Mouse (Mus musculus): ENCODE results near the gene Gna13. TPM values are rescaled to one million over a fixed set of nuclear protein-coding genes. Genes with fewer than 3 reads are reported as not detected.

The Gna13 gene
- polyA plus RNA-seq, 1 experiment from 2014 or later: 20.5 TPM

DNA sequence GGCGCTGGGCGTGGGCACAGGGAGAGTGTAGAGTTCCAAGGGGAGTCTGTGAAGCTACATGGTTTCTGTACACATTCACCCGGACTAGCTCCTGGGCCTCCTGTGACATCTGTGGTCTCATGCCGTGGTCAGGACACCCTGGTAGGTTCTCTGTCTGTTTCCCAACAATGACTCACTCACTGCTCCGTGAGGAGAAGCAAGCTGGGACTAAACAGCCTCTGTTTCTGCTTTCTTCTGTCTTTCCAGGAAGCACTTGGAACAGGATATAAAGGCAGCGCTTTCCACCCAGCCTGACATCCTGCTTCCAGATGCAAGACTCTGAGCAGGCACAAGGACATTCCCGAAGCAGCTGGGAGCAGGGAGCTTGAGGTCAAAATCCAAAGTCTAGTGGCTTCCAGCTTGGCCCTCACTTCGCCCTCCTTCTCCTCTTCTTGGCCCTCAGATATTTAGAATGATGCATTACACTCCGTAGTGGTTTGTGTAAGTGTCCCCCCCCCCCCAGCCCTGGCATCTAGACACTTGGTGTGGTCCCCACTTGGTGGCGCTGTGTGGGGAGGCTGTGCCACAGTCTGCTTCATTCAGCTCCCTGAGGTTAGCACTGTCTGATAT, 18.5 kb upstream of the Gna13 start:
- H3K9ac ChIP-seq (ENCODE audit: low read depth, low read length): no peak overlapping the region
- no peak for ATAC-seq
- H3K27me3 ChIP-seq (ENCODE audit: control insufficient read depth, insufficient read depth, low read depth, low read length): no peaks in the 10 kb centered on the region
- H3K27ac ChIP-seq (ENCODE audit: low read length): no peak overlapping the region
- H3K4me2 ChIP-seq (ENCODE audit: low read length): no peak overlapping the region
- H3K36me3 ChIP-seq (ENCODE audit: control insufficient read depth, insufficient read depth, low read length): no peaks in the 10 kb centered on the region
- no peaks in the 10 kb centered on the region for H3K9me3 ChIP-seq (replicated peaks; ENCODE audit: control insufficient read depth, low read length, poor library complexity, severe bottlenecking)
- H3K4me3 ChIP-seq (ENCODE audit: low read depth, low read length): no peak overlapping the region
- WGBS: 30% methylated on average over 10 of the region's 10 CpGs
- H3K4me1 ChIP-seq (ENCODE audit: control insufficient read depth, insufficient read depth, low read length): no peaks in the 10 kb centered on the region

DNA sequence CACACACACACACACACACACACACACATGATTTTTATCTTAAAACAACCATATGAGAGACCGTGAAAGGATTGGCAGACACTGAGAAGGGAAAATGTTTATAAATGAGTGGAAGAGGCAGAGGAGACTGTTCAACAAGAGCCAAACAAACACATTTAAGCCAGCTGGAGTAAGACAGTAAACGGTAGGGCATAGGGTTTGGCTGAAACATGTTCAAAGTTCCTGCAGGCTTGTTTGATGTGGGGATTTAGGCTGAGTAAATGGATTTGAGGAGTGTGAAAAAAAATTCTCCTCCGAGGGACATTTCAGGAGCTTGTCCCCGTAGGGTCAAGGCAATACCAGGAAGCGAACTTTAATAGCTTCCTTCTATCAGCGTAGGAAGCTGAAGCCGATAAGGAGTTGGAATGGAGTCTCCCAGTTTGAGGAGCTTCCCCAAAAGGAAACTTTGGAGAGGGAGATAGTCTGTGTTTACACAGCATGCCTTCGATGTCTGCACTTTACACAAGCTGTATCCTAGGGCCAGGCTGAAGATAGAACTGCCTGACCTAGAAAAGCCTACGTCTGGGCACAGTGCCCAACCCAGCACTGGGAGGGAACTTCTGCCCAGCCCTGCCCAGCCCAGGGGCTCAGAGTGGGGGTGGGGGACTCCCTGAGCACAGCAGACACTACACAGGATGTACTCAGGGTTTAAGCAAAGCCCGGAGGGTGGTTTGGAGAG, 15.2 kb upstream of the Gna13 start:
- H3K27ac ChIP-seq (ENCODE audit: low read length): no peak overlapping the region
- 63% methylated on average over 10 of the region's 10 CpGs for WGBS

DNA sequence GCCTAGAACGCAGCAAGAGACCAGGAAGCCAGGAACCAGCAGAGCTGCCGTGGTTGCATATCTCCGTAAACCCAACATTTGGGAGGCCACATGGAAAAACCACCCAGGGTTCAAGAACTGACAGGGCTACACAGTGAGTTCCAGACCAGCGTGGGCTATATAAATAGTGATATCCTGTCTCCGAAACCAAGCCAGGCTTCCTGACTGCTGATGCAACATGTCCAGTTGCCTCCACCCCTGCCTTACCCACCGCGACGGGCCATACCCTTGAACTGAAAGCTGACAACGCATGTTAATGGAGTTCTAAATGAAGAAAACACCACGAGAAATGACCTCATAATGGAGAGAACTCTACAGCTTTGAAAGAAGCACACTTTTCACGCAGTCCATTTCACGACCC, 14.2 kb upstream of the Gna13 start:
- Histone ChIP-seq H3K4me1 (ENCODE audit: control insufficient read depth, insufficient read depth, low read length) (no peaks in the 10 kb centered on the region), H3K27ac (ENCODE audit: low read length) (no peak overlapping the region), H3K9me3 (replicated peaks; ENCODE audit: control insufficient read depth, low read length, poor library complexity, severe bottlenecking) (no peaks in the 10 kb centered on the region), H3K4me3 (ENCODE audit: low read depth, low read length) (no peak overlapping the region), H3K27me3 (ENCODE audit: control insufficient read depth, insufficient read depth, low read depth, low read length) (no peaks in the 10 kb centered on the region), H3K36me3 (ENCODE audit: control insufficient read depth, insufficient read depth, low read length) (no peaks in the 10 kb centered on the region), H3K4me2 (ENCODE audit: low read length) (no peak overlapping the region), H3K9ac (ENCODE audit: low read depth, low read length) (no peak overlapping the region)
- 82% methylated on average over 12 of the region's 12 CpGs for WGBS
- no peak for ATAC-seq

More for the DNA sequence above, 15.2 kb upstream of the Gna13 start:
- Histone ChIP-seq H3K4me2 (ENCODE audit: low read length) (no peak overlapping the region), H3K9me3 (replicated peaks; ENCODE audit: control insufficient read depth, low read length, poor library complexity, severe bottlenecking) (no peaks in the 10 kb centered on the region), H3K4me1 (ENCODE audit: control insufficient read depth, insufficient read depth, low read length) (no peaks in the 10 kb centered on the region), H3K4me3 (ENCODE audit: low read depth, low read length) (no peak overlapping the region), H3K27me3 (ENCODE audit: control insufficient read depth, insufficient read depth, low read depth, low read length) (no peaks in the 10 kb centered on the region), H3K9ac (ENCODE audit: low read depth, low read length) (no peak overlapping the region), H3K36me3 (ENCODE audit: control insufficient read depth, insufficient read depth, low read length) (no peaks in the 10 kb centered on the region)
- ATAC-seq: no peak; the same call in 1 of the 2 replicates

DNA sequence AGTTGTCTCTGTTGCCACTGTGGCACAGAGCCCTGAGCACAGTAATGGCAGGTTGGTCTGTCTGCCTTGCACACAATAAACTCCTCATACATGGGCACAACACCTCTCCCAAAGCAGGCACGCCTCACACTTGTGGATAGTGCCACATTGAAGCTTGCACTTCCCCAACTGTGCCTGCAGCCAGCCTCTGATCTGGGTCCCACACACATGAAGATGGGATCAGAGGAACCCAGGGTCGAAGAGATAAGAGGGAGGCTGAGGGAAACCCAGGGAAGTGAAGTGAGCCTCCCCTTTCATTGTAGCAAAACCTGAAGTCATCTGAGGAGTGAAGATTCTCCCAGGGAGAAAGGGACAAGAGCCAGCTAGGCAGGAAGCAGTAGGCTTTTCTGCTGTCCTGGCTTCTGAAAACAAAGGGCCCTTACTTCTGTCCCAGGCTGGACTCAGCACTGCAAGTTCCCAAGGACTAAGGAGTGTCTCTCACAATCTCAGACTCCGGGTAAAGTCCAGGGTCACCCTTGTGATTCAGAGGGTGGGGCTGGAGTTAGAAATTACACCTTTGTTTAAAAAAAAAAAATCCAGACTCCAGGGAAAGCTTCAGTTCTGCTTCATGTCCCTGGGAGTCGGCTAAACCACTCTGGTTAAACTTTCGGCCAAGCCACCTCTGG, 12.8 kb upstream of the Gna13 start:
- no peaks in the 10 kb centered on the region for H3K27me3 ChIP-seq (ENCODE audit: control insufficient read depth, insufficient read depth, low read depth, low read length)
- ATAC-seq: no peak
- H3K36me3 ChIP-seq (ENCODE audit: control insufficient read depth, insufficient read depth, low read length): no peaks in the 10 kb centered on the region
- 69% methylated on average over 5 of the region's 5 CpGs for WGBS
- H3K4me2 ChIP-seq (ENCODE audit: low read length): no peak overlapping the region
- H3K9ac ChIP-seq (ENCODE audit: low read depth, low read length): no peak overlapping the region
- no peaks in the 10 kb centered on the region for H3K9me3 ChIP-seq (replicated peaks; ENCODE audit: control insufficient read depth, low read length, poor library complexity, severe bottlenecking)
- 0 out of 2 replicates have a peak, but pooled peaks cover 2% of the 10 kb centered on the region for H3K4me1 ChIP-seq (ENCODE audit: control insufficient read depth, insufficient read depth, low read length)
- no peak overlapping the region for H3K4me3 ChIP-seq (ENCODE audit: low read depth, low read length)
- H3K27ac ChIP-seq (ENCODE audit: low read length): no peak overlapping the region

DNA sequence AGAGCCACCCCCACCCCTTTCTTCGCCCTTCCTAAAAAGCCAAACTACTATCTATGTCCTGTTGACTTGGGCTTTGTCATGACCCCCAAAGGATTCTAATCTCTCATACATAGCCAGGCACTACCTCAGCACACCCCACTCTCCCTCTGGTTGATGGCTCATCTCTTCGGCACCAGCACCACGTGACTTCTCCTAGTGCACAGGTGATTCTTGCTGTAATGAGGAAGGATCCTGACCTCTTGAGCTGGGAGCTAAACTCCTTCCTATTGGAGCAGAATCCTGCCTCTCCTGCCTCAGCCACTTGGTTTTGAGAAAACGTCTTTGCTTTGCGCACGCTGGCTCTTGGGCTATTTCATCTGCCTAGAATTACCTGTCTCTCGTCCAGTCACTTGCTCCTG, 12.3 kb upstream of the Gna13 start:
- Histone ChIP-seq H3K9ac (ENCODE audit: low read depth, low read length) (no peak overlapping the region), H3K4me2 (ENCODE audit: low read length) (no peak overlapping the region), H3K4me1 (ENCODE audit: control insufficient read depth, insufficient read depth, low read length) (0 out of 2 replicates have a peak, but pooled peaks cover 2% of the 10 kb centered on the region), H3K27me3 (ENCODE audit: control insufficient read depth, insufficient read depth, low read depth, low read length) (no peaks in the 10 kb centered on the region), H3K9me3 (replicated peaks; ENCODE audit: control insufficient read depth, low read length, poor library complexity, severe bottlenecking) (no peaks in the 10 kb centered on the region), H3K36me3 (ENCODE audit: control insufficient read depth, insufficient read depth, low read length) (no peaks in the 10 kb centered on the region), H3K27ac (ENCODE audit: low read length) (no peak overlapping the region), H3K4me3 (ENCODE audit: low read depth, low read length) (no peak overlapping the region)
- no peak for ATAC-seq
- WGBS: 91% methylated on average over 7 of the region's 7 CpGs

DNA sequence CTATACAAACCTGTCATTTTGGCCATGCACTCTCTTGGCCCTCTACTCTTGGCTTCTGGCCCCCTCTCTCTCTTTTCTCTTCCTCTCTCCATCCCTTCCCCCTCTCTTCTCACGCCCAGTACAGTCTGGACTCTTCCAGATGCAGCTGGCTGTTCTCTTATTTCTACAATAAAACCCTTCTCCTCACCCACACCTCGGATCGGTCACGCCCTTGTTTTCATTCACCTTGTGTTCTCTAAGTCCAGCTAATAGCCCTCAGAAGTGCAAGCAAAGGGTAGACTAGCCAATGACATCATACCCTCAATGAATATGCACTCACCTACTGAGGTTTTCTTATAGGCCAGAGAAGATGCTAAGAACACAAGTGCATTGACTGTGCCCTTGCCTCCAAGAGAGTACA, 11.1 kb upstream of the Gna13 start:
- 91% methylated on average over 3 of the region's 4 CpGs for WGBS
- no peaks in the 10 kb centered on the region for H3K27me3 ChIP-seq (ENCODE audit: control insufficient read depth, insufficient read depth, low read depth, low read length)

DNA sequence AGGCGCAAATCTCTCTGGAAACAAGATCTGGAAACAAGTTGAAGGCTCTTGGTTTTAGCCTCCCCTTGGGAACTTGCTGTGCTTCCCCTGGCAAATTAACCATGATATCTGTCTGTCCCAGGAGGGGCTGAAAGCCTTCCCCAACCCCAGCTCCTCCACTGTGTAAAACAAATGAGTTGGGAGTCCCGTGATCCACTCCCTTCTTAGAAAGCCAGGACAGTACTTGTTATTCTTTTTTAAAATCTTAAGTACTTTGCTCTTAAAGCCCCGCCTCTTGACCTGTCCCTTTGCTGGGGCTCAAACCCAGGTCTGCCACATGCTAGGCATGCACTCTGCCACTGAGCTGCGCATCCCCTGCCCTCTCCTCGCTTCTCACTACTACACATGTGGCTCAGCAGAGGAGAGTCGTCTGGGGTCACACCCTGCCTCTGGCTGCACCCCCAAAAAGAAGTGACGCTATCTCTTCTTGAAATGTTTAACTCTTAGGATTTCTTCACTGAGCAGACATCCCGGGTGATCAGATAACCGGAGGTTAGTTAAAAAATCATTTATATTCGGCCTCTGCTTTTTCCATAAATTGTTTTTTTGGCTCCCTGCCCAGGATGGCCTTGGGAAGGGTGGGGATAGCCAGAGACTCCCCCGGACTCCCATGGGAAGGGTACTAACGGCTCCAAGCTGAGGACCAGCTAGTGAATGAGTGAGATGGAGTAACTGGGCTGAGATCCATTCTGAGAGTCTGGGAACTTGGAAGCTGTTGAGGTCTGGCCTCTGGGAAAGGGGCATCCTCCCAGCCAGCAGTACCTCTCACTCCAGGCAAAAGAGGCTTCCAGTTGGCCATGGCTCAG, 9.0 kb upstream of the Gna13 start:
- H3K27me3 ChIP-seq (ENCODE audit: control insufficient read depth, insufficient read depth, low read depth, low read length): no peaks in the 10 kb centered on the region
- no peak overlapping the region for H3K9ac ChIP-seq (ENCODE audit: low read depth, low read length)
- no peak for ATAC-seq
- WGBS: 63% methylated on average over 12 of the region's 12 CpGs
- H3K4me1 ChIP-seq (ENCODE audit: control insufficient read depth, insufficient read depth, low read length): peaks cover 6% of the 10 kb centered on the region; the same call in 1 of the 2 replicates
- no peaks in the 10 kb centered on the region; the same call in 1 of the 2 replicates for H3K36me3 ChIP-seq (ENCODE audit: control insufficient read depth, insufficient read depth, low read length)
- H3K4me3 ChIP-seq (ENCODE audit: low read depth, low read length): no peak overlapping the region
- H3K4me2 ChIP-seq (ENCODE audit: low read length): no peak overlapping the region
- no peak overlapping the region for H3K27ac ChIP-seq (ENCODE audit: low read length)
- no peaks in the 10 kb centered on the region for H3K9me3 ChIP-seq (replicated peaks; ENCODE audit: control insufficient read depth, low read length, poor library complexity, severe bottlenecking)

More for the DNA sequence above, 11.1 kb upstream of the Gna13 start:
- Histone ChIP-seq H3K9ac (ENCODE audit: low read depth, low read length) (no peak overlapping the region), H3K9me3 (replicated peaks; ENCODE audit: control insufficient read depth, low read length, poor library complexity, severe bottlenecking) (no peaks in the 10 kb centered on the region), H3K36me3 (ENCODE audit: control insufficient read depth, insufficient read depth, low read length) (no peaks in the 10 kb centered on the region; the same call in 1 of the 2 replicates), H3K4me2 (ENCODE audit: low read length) (no peak overlapping the region), H3K27ac (ENCODE audit: low read length) (no peak overlapping the region), H3K4me1 (ENCODE audit: control insufficient read depth, insufficient read depth, low read length) (0 out of 2 replicates have a peak, but pooled peaks cover 2% of the 10 kb centered on the region), H3K4me3 (ENCODE audit: low read depth, low read length) (no peak overlapping the region)
- ATAC-seq: no peak

DNA sequence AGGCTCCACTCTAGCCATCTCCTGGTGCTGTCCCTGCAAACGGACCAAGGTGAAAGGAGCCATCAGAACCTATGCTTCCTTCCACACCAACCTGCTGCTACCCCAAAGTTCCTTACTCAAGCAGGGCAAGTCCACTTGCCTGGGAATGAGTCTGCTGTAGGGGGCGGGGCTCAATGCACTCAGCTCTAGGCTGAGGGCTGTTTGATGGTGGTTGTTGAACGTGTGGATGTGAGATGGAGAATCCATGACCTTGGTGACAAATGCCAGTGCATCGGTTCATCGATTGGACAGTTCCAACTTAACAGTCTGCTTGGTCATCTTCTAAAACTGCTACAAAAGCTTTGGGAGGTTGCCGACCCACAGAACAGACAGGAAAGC, 8.4 kb upstream of the Gna13 start:
- ATAC-seq: no peak
- H3K4me1 ChIP-seq (ENCODE audit: control insufficient read depth, insufficient read depth, low read length): peaks cover 9% of the 10 kb centered on the region; the same call in 1 of the 2 replicates
- no peak overlapping the region for H3K4me2 ChIP-seq (ENCODE audit: low read length)
- H3K4me3 ChIP-seq (ENCODE audit: low read depth, low read length): no peak overlapping the region
- H3K27me3 ChIP-seq (ENCODE audit: control insufficient read depth, insufficient read depth, low read depth, low read length): no peaks in the 10 kb centered on the region
- no peaks in the 10 kb centered on the region; the same call in 1 of the 2 replicates for H3K36me3 ChIP-seq (ENCODE audit: control insufficient read depth, insufficient read depth, low read length)
- no peaks in the 10 kb centered on the region for H3K9me3 ChIP-seq (replicated peaks; ENCODE audit: control insufficient read depth, low read length, poor library complexity, severe bottlenecking)
- 89% methylated on average over 6 of the region's 6 CpGs for WGBS
- H3K9ac ChIP-seq (ENCODE audit: low read depth, low read length): no peak overlapping the region
- no peak overlapping the region for H3K27ac ChIP-seq (ENCODE audit: low read length)

Measured in midbrain, embryonic 16.5 days (tissue).